Mouse (Mus musculus) embryonic fibroblast, embryonic 13.5 days (primary cell): ENCODE measurements around the gene Bsdc1.

Source experiments
- CTCF ChIP-seq: IDR thresholded peaks from 2 replicates; pipeline ENCODE4 v1.5.1; 2011; ENCODE audit warnings: mild to moderate bottlenecking, control low read depth, low read length, moderate library complexity, borderline replicate concordance; ENCODE audit not compliant: insufficient read depth
- POLR2A ChIP-seq: IDR thresholded peaks from 2 replicates; pipeline ENCODE4 v1.6.1; 2011; ENCODE audit warnings: low read depth, mild to moderate bottlenecking, control low read depth, low read length, moderate library complexity

- TF ChIP-seq CTCF, result no peak
- TF ChIP-seq POLR2A, result no peak
Measured at GRCm38 (mm10) chr4:129476047-129476446, 14.7 kb downstream of the Bsdc1 start.
